Mouse (Mus musculus) embryo, embryonic 9.5 days (tissue): Measurements from ENCODE around the gene Trpm8.

ENCODE experiments used
- DNase-seq: peaks from one replicate; pipeline ENCODE4 v3.0.0-alpha.2; 2017; ENCODE audit errors: extremely low spot score

The Trpm8 gene

DNA sequence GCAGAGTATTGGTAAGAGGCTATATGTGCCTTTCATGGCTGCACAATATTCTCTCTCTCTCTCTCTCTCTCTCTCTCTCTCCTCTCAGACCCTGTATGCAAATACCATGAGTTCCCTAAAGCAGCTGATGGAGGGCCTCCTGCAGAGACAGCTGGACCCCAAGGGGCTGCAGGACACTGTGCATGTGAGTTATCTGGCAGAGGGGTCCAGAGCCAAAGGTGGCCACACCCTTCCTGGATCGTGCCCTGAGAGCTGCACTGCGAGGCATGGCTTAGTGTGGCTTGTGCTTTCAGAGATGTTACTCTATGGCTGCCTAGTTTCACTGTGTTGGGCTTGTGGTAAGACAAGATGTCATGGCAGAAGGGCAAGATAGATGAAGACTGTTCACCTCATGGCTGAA, 29.8 kb upstream of the Trpm8 start:
- DNase-seq = no peak

- no peak for DNase-seq
Measured at GRCm38 (mm10) chr1:88248658-88249057, 28.8 kb upstream of the Trpm8 start.

GRCm38 (mm10) chr1:88249596-88249995, 27.9 kb upstream of the Trpm8 start:
- no peak for DNase-seq

- no peak for DNase-seq
Measured at GRCm38 (mm10) chr1:88250023-88250422, 27.4 kb upstream of the Trpm8 start.

- no peak for DNase-seq
Measured at GRCm38 (mm10) chr1:88253106-88253505, 24.4 kb upstream of the Trpm8 start.

- no peak for DNase-seq
Measured at GRCm38 (mm10) chr1:88253540-88253939, 23.9 kb upstream of the Trpm8 start.

GRCm38 (mm10) chr1:88254793-88255465, 22.5 kb upstream of the Trpm8 start:
- DNase-seq = no peak

GRCm38 (mm10) chr1:88255466-88255857, 22.0 kb upstream of the Trpm8 start:
- DNase-seq = no peak

DNA sequence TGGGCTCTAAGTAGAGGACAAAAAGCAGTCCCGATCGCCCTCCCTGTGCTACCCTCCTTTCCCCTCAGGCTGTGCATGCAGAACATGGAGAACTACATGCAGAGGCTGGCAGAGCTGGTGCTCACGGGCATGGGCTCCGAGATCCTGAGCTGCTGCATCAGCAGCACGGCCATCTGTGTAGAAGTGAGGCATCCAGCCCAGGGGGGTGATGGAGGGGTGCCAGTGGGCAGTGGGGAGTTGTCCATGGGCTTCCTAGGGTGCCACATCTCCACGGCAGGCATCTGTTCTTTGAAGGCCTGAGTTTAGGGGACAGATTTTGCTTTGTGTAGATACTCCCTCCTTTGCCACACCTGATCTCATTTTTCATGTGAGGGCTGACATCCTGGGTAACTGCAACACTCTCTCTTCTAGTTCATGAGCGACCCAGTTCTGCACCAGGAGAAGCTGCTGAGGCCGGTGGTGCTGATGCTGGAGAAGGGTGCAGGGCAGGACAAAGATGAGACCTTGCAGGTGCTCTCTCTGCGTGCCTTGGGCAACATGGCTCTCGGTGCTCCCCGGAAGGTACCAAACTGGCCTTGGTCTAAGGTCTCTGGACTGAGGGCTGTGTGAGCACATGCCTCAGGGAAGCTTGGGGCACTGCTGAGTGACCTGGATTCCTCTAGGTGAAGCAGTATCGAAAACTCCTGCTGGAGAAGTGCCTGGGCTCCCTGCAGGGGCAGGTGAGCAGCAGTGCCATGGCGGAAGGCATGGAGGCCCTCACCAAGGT, 21.3 kb upstream of the Trpm8 start:
- DNase-seq = no peak

- DNase-seq = no peak
Measured at GRCm38 (mm10) chr1:88256886-88257663, 20.4 kb upstream of the Trpm8 start.

- DNase-seq = no peak
Measured at GRCm38 (mm10) chr1:88257681-88258080, 19.8 kb upstream of the Trpm8 start.

DNA sequence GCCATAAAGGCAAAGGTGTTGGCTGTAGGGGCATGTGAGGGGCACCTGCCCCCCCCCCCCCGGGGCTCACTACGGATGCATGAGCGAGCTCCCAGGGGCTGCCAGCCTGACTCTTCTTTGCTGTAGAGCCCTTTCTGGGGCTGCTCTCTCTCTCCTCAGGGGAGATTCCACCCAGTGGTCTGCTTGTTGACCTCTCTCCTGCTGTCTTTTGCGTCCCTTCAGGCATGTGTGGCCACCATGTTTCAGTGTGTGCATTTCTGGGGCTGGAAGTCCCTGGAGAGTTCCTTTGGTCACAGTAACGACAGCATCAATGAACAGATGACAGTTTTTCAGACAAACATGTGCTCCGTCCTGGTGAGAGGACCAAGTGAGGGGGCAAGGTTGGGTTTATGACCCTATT, 19.1 kb upstream of the Trpm8 start:
- DNase-seq = no peak

DNA sequence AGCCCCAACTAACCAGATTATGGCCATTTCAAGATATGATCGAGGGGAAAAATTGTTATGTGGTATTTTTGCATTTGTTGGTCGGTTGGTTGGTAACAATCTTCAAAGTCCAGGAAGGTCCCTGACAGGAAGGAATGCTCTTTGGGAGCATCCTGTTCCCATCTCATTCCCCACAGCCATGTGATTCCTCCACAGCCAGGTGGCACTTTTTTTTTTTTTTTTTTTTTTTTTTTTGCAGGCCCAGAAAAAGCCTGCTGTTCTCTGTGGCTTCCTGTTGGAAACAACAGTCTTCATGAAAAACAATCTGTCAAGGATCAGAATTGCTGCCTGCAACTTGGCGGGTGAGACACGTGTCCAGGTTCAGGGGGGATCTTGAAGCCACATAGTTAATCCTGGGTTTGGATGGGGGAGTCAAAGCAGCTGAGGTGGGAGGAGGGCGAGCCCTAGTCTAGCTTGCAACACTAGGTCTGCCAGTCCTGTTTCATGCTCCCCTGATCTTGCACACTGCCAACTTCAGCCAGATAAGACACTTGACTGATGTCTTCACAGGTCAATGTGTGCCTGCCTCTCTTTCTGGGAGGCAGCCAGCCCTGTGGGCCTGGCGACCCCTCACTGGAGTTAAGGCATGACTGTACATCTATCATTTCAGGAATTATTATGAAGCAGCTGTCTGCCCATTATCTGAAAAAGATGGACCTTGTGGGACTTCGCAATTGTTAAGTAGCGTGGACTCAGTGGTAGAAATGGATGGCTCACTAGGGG, 18.4 kb upstream of the Trpm8 start:
- no peak for DNase-seq

GRCm38 (mm10) chr1:88259643-88260024, 17.8 kb upstream of the Trpm8 start:
- DNase-seq = no peak

- no peak for DNase-seq
Measured at GRCm38 (mm10) chr1:88260114-88260513, 17.3 kb upstream of the Trpm8 start.

DNA sequence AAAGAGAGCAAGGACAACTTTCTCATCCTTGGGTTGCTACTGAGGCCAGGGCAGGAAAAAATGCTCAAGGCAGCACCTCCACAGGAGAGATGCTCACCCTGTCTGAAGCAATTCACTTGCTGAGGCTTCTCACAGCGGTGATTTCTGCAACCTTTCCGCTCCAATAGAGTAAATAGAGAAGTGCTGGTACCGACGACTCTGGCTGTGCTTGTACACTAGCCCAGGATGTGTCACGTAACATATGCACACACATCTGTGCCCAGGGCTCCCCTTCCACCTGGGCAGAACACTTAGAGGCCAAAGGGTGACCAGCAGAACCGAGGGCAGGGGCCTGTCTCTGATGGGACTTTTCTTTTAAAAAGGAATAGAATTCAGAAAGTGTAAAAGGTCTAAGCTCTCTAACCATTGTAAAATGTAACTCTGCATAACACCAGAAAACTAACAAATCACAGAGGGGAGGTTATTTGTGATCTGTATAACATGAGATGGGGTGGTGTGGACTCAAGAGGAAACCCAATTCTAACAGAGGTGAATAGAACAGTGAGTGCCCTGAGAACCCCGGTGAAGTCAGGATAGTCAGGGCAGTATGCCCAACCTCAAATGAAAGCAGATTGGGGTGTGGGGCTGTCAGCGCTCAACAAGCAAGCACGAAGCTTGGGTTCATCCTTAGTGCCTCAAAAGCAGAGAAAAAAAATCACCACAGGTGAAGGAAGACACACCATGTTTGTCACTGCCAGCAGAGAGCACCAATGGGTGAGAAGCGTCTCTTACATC, 16.7 kb upstream of the Trpm8 start:
- no peak for DNase-seq

GRCm38 (mm10) chr1:88261706-88262105, 15.8 kb upstream of the Trpm8 start:
- no peak for DNase-seq

GRCm38 (mm10) chr1:88262255-88262654, 15.2 kb upstream of the Trpm8 start:
- no peak for DNase-seq

GRCm38 (mm10) chr1:88262961-88263360, 14.5 kb upstream of the Trpm8 start:
- DNase-seq = no peak

DNA sequence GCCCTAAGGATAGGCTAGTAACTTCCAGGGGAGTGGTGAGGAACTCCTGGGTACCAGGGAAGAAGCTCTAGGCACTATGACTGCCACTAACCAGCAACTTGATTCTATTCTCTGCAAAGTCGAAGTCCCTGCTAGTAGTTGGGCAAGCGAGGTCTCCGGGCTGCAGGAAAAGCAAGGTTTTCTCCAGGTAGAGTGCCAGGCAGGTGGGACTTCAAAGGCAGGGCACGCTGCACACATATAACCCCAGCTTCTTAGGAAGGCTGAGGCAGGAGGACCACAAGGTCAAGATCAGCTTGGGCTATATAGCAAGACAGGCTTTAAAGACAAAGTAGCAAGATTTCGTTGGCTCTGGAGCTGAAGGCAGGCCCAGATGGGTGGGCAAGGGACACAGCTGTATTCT, 13.7 kb upstream of the Trpm8 start:
- DNase-seq = no peak

DNA sequence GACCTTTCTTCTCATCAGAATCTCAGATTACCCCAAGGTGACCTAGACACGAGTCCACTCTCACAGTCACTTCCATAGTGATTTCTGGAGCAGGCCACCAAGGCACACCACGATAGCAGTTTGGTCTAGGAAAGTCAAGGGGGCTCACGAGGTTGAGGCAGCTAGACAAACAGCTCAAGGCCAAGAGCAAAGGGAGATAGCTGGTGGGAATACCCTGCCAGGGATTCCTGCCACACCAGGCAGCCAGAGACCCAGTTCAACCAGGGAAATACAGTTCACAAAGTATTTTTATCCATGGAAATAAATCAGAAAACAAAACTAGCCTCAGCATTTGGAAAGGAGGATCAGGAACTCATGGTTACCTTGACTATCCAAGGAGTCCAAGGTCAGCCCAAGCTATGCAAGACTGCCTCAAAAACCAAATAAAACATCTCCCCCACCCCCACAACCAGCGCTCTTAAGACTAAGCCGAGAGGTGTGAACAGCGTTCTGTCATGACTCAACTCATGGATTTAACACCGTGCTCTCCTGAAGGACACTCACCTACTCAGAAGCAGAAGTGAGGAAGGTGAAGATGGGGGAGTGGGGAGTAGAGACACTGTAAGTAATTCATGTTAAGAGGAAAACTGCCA, 13.1 kb upstream of the Trpm8 start:
- DNase-seq = no peak
